Mouse (Mus musculus) small intestine, adult 2 months (tissue): ENCODE measurements around the gene Actg1. TPM values are rescaled to one million over a fixed set of nuclear protein-coding genes. Genes with fewer than 3 reads are reported as not detected.
A peak's percentile ranks its signal among the peaks of the same experiment; 100 is the strongest.

Experiments
- H3K27ac ChIP-seq: fragments of 200-500 bp; 2 replicates; pipeline ENCODE4 v1.5.1; 2012; ENCODE audit warnings: low read depth, low read length, control low read depth, inconsistent platforms; ENCODE audit not compliant: insufficient read depth
- H3K27me3 ChIP-seq: fragments of 200-500 bp; 2 replicates; pipeline ENCODE4 v1.6.1; 2012; ENCODE audit warnings: mild to moderate bottlenecking, moderate library complexity, low read length, inconsistent platforms; ENCODE audit not compliant: control insufficient read depth, insufficient read depth
- H3K36me3 ChIP-seq: fragments of 200-500 bp; 2 replicates; pipeline ENCODE4 v1.6.1; 2012; ENCODE audit warnings: mild to moderate bottlenecking, low read length, control low read depth, inconsistent platforms; ENCODE audit not compliant: control insufficient read depth, insufficient read depth
- H3K4me1 ChIP-seq: fragments of 200-500 bp; 2 replicates; pipeline ENCODE4 v1.6.1; 2012; ENCODE audit warnings: low read length, inconsistent platforms, mixed read lengths; ENCODE audit not compliant: control insufficient read depth, insufficient read depth, insufficient read length
- H3K4me3 ChIP-seq: fragments of 200-500 bp; 2 replicates; pipeline ENCODE4 v1.5.1; 2012; ENCODE audit warnings: low read depth, mild to moderate bottlenecking, control low read depth, inconsistent platforms, low read length, moderate library complexity
- CTCF ChIP-seq: fragments of 200-500 bp; IDR thresholded peaks from 2 replicates; pipeline ENCODE4 v1.5.1; 2012; ENCODE audit warnings: low read depth, mild to moderate bottlenecking, control low read depth, inconsistent platforms, low read length, moderate library complexity, mixed read lengths; ENCODE audit not compliant: insufficient replicate concordance, insufficient read length; ENCODE audit errors: extremely low read depth
- POLR2A ChIP-seq: fragments of 200-500 bp; IDR thresholded peaks from 2 replicates; pipeline ENCODE4 v1.6.1; 2012; ENCODE audit warnings: low read depth, mild to moderate bottlenecking, control low read depth, inconsistent platforms, low read length, moderate library complexity
- WGBS: fragments of 180-500 bp; shearing (Covaris S2); methylation state at CpG from one replicate; pipeline ENCODE4 v1.1.7; 2018; 5-methylcytosine and 5-hydroxymethylcytosine counted together
- polyA plus RNA-seq: library from polyadenylated mRNA; depleted of rRNA; stranded (reverse); fragments of >200 nt; gene quantifications from 2 replicates; pipeline ENCODE4 v1.2.3, GENCODE M21; 2012

The Actg1 gene
- polyA plus RNA-seq, 1 experiment: 1,318 TPM

- no peak overlapping the region for H3K27ac ChIP-seq
- 95% methylated on average over 3 of the region's 3 CpGs for WGBS
- H3K27me3 ChIP-seq: no peaks in the 10 kb centered on the region
- no peak overlapping the region for H3K4me3 ChIP-seq
- peaks cover 41% of the 10 kb centered on the region for H3K36me3 ChIP-seq
- peaks cover 8% of the 10 kb centered on the region for H3K4me1 ChIP-seq
- TF ChIP-seq POLR2A: no peak
Measured at GRCm38 (mm10) chr11:120380271-120380670, 31.9 kb upstream of the Actg1 start.

- H3K27ac ChIP-seq: no peak within 1 kb of the TSS
- TF ChIP-seq POLR2A (peak; percentile 68), CTCF (peak; percentile 73)
- H3K4me1 ChIP-seq: peaks cover 8% of the 10 kb centered on the region
- WGBS: 8% methylated on average over 54 of the region's 54 CpGs
- peak within 1 kb of the TSS; percentile 72 for H3K4me3 ChIP-seq
- peaks cover 39% of the 10 kb centered on the region for H3K36me3 ChIP-seq
- no peaks in the 10 kb centered on the region for H3K27me3 ChIP-seq
Measured at GRCm38 (mm10) chr11:120378611-120379540, 30.5 kb upstream of the Actg1 start, which contains the start of gene Faap100. TSS of gene Faap100 (minus strand) at chr11:120378764.

- Histone ChIP-seq H3K4me1 (peaks cover 8% of the 10 kb centered on the region), H3K4me3 (peak overlapping the region; percentile 72), H3K27ac (no peak overlapping the region), H3K27me3 (no peaks in the 10 kb centered on the region), H3K36me3 (peaks cover 37% of the 10 kb centered on the region)
- no peak for TF ChIP-seq POLR2A
- no peak for TF ChIP-seq CTCF
- 2% methylated on average over 40 of the region's 40 CpGs for WGBS
Measured at GRCm38 (mm10) chr11:120378031-120378610, 29.8 kb upstream of the Actg1 start.

- Histone ChIP-seq H3K27me3 (no peaks in the 10 kb centered on the region), H3K36me3 (peaks cover 37% of the 10 kb centered on the region), H3K27ac (no peak overlapping the region), H3K4me3 (peak overlapping the region; percentile 72; the same call in 1 of the 2 replicates), H3K4me1 (peaks cover 8% of the 10 kb centered on the region)
- no peak for TF ChIP-seq CTCF
- no peak for TF ChIP-seq POLR2A
- WGBS: 49% methylated on average over 10 of the region's 10 CpGs
Measured at GRCm38 (mm10) chr11:120377337-120377736, 29.0 kb upstream of the Actg1 start.

GRCm38 (mm10) chr11:120376302-120377160 lies 28.2 kb upstream of the Actg1 start:
- 93% methylated on average over 17 of the region's 17 CpGs for whole genome bisulfite sequencing
- TF ChIP-seq CTCF (no peak), POLR2A (no peak)

GRCm38 (mm10) chr11:120375324-120375723 lies 27.0 kb upstream of the Actg1 start:
- TF ChIP-seq POLR2A (no peak), CTCF (no peak)

More at GRCm38 (mm10) chr11:120376302-120377160, 28.2 kb upstream of the Actg1 start:
- Histone ChIP-seq H3K27ac (no peak overlapping the region), H3K36me3 (peaks cover 28% of the 10 kb centered on the region), H3K27me3 (no peaks in the 10 kb centered on the region), H3K4me1 (peaks cover 8% of the 10 kb centered on the region), H3K4me3 (no peak overlapping the region)

More at GRCm38 (mm10) chr11:120375324-120375723, 27.0 kb upstream of the Actg1 start:
- no peaks in the 10 kb centered on the region for H3K27me3 ChIP-seq
- no peak overlapping the region for H3K27ac ChIP-seq
- no peak overlapping the region for H3K4me3 ChIP-seq
- H3K36me3 ChIP-seq: peaks cover 26% of the 10 kb centered on the region
- H3K4me1 ChIP-seq: peaks cover 8% of the 10 kb centered on the region
- 93% methylated on average over 10 of the region's 10 CpGs for WGBS
